Mouse (Mus musculus) cerebellum, adult 9-10 months (tissue): ENCODE results near the gene Kif2a.
A peak's percentile ranks its signal among the peaks of the same experiment; 100 is the strongest.
"Not testable (repeated sequence)": the region's sequence is repeated elsewhere in the genome, so short reads cannot be mapped to it uniquely, and the experiment has no call there.

ENCODE experiments used
- DNase-seq: peaks from one replicate; pipeline ENCODE4 v3.0.0; 2022

The Kif2a gene

DNA sequence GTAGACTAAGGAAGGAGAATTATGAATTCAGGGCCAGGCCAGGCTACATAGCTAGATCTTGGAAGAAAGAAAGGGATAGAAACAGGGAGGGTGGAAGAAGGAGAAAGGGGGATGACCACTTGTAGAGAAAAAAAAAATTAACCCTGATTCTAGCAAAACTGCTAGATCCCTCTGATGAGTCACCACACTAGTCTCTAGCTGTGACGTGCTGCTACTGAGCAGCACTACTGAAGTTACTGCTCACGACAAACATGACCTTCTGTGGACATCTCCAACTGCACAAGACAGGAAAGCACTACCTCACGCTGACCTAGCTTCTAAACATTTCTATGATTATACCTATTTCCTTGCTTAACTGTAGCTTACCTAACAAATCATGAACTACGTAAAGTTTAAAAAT is 93.6 kb downstream of the Kif2a start:
- DNase-seq, result no peak

DNA sequence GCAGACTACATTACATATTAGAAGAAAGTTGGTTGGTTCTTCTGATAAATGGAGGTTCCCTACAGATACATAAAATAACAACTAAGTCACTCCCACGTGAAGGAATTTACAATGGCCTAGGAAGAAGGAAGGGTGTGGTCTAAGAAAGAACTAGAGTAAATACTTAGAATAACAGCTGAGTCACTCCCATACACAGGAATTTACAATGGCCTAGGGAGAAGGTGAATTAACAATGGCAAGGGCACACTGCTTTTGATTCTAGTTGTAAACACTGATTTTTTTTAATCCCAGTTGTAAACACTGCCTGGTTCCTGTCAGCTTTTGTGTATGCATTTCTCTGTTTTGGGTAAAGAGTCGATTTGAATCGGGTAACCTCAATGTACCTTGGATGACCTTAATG is 96.0 kb downstream of the Kif2a start:
- not testable (repeated sequence) for DNase-seq

DNA sequence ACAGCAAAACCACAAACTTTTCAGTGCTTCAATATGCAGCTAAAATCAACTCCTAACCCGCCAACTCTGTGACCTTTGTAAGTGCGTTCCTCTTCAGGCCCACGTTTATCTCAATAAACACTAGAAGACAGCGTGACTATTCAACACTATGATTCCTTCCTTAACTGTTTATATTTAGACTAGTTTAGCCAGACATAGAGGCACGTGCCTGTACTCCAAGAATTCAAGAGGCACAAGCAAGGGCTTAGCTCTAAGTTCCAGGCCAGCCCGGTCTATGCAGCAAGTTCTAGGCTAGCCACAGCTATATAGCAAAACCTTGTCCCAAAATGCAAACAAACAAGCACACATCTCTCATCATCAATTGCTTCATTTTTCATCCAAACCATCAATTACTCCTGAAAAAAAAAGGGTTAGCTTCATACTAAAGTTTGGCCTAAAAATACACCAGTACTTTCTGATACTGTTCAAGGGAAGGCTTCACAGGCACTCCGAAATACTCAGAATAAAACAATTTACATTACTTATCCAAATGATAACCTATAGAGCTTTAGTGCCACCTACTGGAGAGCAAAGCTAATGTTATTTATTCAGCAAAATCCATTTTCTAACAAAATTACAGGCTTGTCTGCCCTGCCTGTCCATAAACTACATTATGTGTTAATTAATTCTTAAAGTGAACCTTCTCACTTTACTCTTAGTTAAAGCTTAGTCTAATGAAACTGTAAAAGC is 103.4 kb downstream of the Kif2a start:
- DNase-seq, result peak; percentile 50

DNA sequence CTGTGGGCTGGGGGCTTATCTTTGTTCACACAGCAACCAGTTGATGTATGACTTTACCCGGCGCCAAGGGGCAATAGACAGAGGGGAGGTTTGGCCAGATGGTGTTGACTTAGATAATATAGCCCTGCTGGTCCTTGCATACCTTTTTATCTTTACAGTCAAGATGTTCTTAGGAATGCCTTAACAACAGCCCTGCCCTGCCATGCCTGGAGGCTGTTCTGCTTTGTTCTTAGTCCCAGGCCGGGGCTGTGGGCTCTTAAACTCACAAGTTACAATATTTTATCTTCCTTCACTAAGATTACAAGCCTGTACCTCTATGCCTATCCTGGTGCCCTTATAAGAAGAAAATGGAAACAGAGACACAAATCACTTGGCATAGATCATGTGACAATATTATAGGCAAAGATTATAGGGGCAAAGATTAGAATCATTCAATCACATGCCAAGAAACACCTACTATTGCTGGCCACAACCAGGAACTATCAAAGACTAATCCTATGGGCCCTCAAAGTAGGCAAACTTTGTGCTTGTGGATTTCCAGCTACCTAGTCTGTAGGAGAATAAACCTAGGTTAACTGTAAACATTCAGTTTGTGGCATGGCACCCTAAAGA is 108.7 kb downstream of the Kif2a start:
- DNase-seq, result no peak

DNA sequence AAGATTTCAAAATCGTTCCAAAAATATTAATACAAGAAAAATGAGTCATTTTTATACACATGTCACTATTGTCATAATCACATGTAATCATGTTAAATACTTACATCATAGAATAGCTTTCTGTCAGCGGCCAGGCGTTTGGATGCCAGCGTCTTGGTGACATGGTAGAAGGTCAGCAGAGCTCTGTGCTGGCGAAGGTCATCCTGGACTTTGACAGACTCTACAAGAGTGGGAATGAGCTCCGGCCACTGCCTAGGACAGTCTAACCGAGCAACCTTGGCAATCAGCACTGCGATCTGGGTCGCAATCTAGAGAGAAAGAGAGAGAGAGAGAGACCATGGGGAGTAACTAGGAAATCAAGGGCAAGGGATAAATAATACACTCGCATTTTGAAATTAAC is 111.8 kb downstream of the Kif2a start:
- no peak for DNase-seq
